Mouse (Mus musculus) monocyte, adult 2 months (primary cell): ENCODE results near the gene Tnfrsf13c.
"Not testable (repeated sequence)": the region's sequence is repeated elsewhere in the genome, so short reads cannot be mapped to it uniquely, and the experiment has no call there.

Experiments
- DNase-seq, 2 experiments: peaks; one replicate each; pipeline ENCODE4 v3.0.0; 2022; ENCODE audit warnings: low spot score in 2 of 2, low read depth in 1 of 2

Tnfrsf13c gene

DNA sequence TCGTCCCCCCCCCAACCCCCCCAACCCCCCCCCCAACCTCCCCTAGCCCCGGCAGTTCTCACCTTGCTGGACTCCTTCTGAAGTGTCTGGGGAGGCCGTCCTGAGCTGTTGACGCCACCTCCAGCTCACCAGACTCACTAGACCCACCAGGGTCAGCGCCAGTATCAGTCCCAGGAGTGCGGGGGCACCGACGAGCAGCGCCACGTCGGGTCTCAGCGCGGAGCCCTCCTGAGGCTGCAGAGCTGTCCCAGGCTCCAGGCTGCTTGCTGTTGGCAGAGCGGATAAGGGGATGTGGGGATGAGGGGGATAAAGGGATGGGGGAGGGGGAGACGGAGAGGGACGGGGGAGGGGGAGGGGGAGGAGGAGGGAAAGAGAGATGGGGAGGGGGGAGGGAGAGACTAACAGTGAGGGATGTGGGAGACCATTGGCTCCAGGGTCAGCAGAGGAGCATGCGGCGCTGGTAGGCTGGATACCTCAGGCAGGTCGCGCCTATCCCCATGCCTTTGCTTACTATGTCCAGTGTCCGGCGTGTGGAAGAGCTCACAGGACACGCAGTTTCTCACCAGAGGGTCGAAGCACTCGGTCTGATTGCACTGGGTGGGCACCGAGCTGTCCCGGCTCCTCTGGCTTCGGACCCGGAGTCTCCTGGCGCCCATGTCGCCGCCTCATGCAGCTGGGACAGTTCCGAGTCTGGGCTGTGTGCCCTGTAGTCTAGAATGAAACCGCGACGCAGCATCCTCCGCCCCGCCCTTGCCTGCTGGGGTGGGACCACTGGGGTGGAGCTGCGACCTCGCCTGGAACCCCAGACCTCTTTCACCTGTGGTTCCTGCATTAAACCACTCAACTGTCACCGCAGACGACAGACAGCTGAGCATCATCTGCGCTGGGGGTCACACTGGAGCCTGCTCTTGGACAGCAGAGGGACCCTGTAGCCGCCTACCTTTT, at the start of gene Tnfrsf13c:
Gene Tnfrsf13c (minus strand): TSS at position 713 of the 945 bp plus-strand sequence.
- DNase-seq, result no peak

DNA sequence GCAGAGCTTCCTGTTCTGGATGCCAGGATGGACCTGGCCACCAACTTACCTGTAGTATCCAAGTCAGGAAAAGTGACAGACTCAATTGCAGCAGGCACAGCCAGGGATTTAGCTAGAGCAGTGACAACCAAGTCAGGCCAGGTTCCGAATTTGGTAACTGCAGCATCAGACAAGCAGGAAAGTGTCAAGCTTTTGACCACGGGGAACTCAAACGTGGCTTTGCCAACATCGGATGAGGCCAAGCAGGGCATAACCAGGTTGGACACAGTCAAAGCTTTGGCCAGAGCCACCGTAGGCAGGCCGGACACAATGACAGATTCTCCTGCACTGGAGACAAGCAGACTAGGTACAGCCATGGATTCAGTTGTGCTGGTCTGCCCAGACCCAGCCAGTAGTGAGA, 48.1 kb upstream of the Tnfrsf13c start:
- DNase-seq, result no peak

- no peak for DNase-seq
Measured at GRCm38 (mm10) chr15:82271201-82271600, 47.0 kb upstream of the Tnfrsf13c start.

- no peak for DNase-seq
Measured at GRCm38 (mm10) chr15:82268783-82269182, 44.6 kb upstream of the Tnfrsf13c start.

GRCm38 (mm10) chr15:82268185-82268584, 44.0 kb upstream of the Tnfrsf13c start:
- DNase-seq, result no peak

GRCm38 (mm10) chr15:82266356-82266755, 42.2 kb upstream of the Tnfrsf13c start:
- no peak for DNase-seq

GRCm38 (mm10) chr15:82259510-82259909, 35.3 kb upstream of the Tnfrsf13c start:
- DNase-seq, result peak; percentile 29 to 56

DNA sequence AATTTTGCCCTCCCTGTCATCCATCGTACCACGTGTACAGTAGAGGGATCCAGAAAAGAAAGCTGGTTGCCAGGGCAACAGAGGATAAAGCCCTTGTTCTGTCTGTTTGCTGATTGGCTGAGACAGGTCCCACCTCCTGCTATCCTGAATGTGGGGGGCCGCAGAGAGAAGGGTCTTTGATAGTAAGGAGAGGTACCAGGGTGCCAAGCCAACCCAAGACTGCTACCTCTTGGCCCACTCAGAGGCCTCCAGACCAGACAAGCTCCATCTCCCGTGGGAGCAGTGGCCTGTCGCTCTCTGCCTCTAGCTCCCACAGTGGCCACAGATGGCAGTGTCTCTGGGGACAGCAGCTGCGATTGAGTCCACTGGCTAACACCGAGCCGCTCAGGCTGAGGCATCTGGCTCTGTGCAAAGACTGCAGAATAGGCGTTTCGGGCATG, 31.8 kb upstream of the Tnfrsf13c start:
- no peak for DNase-seq

GRCm38 (mm10) chr15:82255248-82255647, 31.1 kb upstream of the Tnfrsf13c start:
- DNase-seq, result no peak

GRCm38 (mm10) chr15:82252097-82252496, 27.9 kb upstream of the Tnfrsf13c start, which contains the start of gene 1500009C09Rik:
1500009C09Rik (plus strand) TSS chr15:82252397.
- no peak for DNase-seq

- DNase-seq, result no peak
Measured at GRCm38 (mm10) chr15:82251579-82251978, 27.4 kb upstream of the Tnfrsf13c start.

DNA sequence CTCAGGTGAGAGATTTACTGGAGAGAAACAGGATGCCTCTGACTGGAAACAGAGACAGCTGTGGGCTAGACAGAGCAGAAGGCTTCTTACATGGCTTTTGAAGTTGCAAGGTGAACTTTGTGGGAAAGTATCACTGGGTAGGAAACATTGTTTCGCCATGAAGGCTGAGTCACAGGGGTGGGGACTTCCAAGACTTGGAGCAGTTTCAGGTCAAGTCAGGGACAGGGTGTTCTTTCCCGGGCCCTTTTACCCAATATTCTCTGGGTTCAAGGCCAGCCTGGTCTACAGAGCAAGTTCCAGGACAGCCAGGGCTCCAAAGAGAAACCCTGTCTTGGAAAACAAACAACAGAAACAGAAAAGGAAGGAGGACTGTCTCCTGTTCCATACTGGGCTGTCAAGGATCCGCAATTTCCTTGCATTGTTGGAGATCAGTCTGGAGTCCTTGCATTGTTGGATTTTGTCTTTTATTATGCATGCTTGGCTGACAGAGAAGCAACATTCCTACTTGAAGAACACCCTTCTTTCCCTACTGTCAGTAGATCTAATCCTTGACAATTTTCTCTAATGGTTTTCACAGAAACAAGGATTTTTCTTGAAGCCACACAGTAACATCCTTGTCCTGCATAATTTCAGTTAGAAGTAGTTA, 23.1 kb upstream of the Tnfrsf13c start:
- no peak for DNase-seq

GRCm38 (mm10) chr15:82244805-82245161, 20.6 kb upstream of the Tnfrsf13c start:
- DNase-seq, result not testable (repeated sequence)

DNA sequence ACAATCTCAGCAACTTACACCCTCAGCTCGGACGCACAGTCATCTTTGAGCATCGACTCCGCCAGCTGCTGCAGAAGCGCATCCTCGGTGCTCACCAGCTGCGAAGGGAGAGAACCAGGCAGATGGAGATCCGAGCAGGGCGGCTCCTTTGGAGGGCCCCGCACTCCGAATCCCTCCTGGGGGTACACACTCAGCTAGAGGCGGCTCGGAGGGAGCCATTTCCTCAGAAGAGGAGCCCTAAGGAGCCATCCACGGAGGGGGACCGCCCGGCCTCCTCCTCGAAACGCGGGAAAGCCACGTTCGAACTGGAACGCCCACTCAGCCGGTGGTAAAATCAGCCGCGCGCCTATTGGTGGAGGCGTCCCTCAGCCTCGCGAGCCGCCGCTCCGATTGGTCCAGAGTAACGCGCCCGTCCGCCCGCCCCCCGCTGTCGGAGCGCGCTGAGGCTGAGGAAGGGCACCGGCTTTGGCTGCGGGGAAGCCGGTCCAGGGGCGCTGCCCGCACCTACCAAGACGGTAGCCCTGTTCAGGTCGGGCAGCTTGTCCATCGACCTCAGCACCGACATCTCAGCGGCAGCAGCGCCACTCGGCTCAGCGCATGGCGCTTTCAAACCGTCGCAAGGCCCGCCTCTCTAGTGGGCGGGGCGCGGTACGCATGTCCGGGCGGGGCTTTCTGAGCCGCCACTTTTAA, 20.1 kb upstream of the Tnfrsf13c start, which contains the start of gene Cenpm:
Gene Cenpm (minus strand): TSS at position 634 of the 690 bp plus-strand sequence.
- DNase-seq, result peak; percentile 69 to 84

- no peak for DNase-seq
Measured at GRCm38 (mm10) chr15:82243742-82244114, 19.6 kb upstream of the Tnfrsf13c start.

DNA sequence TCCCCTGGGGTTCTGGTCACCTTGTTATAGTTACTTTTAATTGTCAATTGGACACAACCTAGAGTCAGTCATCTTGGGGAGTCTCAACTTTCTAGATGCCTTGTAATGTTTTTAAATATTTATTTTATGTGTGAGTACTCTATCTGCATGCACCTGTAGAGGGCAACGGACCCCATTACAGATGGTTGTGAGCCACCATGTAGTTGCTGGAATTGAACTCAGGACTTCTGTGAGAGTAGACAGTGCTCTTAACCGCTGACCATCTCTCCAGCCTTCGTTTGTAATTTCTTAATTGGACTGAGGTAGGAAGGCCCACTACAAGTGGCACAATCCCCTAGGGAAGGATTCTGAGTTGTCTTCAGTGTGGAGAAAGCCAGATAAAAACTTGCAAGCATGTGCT, 19.1 kb upstream of the Tnfrsf13c start:
- no peak for DNase-seq

GRCm38 (mm10) chr15:82236565-82236964, 12.4 kb upstream of the Tnfrsf13c start:
- peak in 1 of 2 experiments; percentile 70 for DNase-seq

- DNase-seq, result no peak
Measured at GRCm38 (mm10) chr15:82235661-82236060, 11.5 kb upstream of the Tnfrsf13c start.

DNA sequence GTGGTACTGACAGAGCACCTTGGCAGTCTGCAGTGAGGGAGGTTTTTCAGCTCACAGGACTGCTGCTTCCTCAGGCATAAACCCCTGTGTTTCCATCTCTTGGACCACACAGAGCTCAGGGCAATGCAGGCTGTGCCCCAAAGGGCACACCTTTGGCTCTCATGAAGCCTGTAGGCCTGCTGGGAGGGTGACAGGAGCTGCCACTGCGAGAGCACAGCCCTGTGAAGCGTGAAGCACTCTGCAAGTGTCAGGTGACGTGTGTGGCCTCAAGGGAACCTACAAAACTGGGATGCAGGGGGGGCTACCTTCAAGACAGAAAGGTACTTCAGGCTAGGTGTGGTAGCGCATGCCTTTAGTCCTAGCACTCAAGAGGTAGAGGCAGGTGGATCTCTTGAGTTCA, 8.5 kb upstream of the Tnfrsf13c start:
- DNase-seq, result no peak

GRCm38 (mm10) chr15:82231591-82232378, 7.6 kb upstream of the Tnfrsf13c start:
- no peak for DNase-seq

GRCm38 (mm10) chr15:82231100-82231499, 6.9 kb upstream of the Tnfrsf13c start:
- no peak for DNase-seq
